Mouse (Mus musculus): ENCODE data around the gene Mapkapk5. TPM values are rescaled to one million over a fixed set of nuclear protein-coding genes. Genes with fewer than 3 reads are reported as not detected.

The Mapkapk5 gene
- polyA plus RNA-seq (2012; rRNA removed), result 129 and 142 TPM in 2 replicates

GRCm38 (mm10) chr5:121545793-121546529 lies at the start of gene Mapkapk5:
Gene Mapkapk5 (minus strand): TSS chr5:121545905.

GRCm38 (mm10) chr5:121593451-121594401 lies 48.0 kb upstream of the Mapkapk5 start, which contains the start of gene Aldh2:
Gene Aldh2 (minus strand): TSS chr5:121593824.

GRCm38 (mm10) chr5:121544910-121545792 lies 554 bp downstream of the Mapkapk5 start, which contains the start of the genes Adam1a and Gm42878:
Gene Adam1a (minus strand): TSS chr5:121545482.
Gene Gm42878 (minus strand): TSS chr5:121545482.

GRCm38 (mm10) chr5:121503231-121503630 lies 42.5 kb downstream of the Mapkapk5 start, which contains the start of gene Adam1b:
Gene Adam1b (minus strand): TSS chr5:121503435.

Other genes with a start within 250 kb of the Mapkapk5 start
- gene Trafd1, start 160.3 kb downstream of the Mapkapk5 start, polyA plus RNA-seq (2012; rRNA removed), result 167 and 181 TPM in 2 replicates
- gene Naa25, start 148.0 kb downstream of the Mapkapk5 start, polyA plus RNA-seq (2012; rRNA removed), result 25.9 and 28.1 TPM in 2 replicates
- gene Tmem116, start 94.0 kb downstream of the Mapkapk5 start, polyA plus RNA-seq (2012; rRNA removed), result 1.0 and 1.5 TPM in 2 replicates
- 135 and 148 TPM in 2 replicates for gene Erp29, start 93.4 kb downstream of the Mapkapk5 start, polyA plus RNA-seq (2012; rRNA removed)
- gene Adam1b, start 42.5 kb downstream of the Mapkapk5 start, polyA plus RNA-seq (2012; rRNA removed), result not detected in 2 replicates
- gene Adam1a, start 423 bp downstream of the Mapkapk5 start, polyA plus RNA-seq (2012; rRNA removed), result 33.9 and 34.1 TPM in 2 replicates
- 0.28 and 0.39 TPM in 2 replicates for gene Gm42878, start 423 bp downstream of the Mapkapk5 start, polyA plus RNA-seq (2012; rRNA removed)
- gene Aldh2, start 47.9 kb upstream of the Mapkapk5 start, polyA plus RNA-seq (2012; rRNA removed), result 127 and 168 TPM in 2 replicates
- gene Acad12, start 73.0 kb upstream of the Mapkapk5 start, polyA plus RNA-seq (2012; rRNA removed), result 1.7 and 2.5 TPM in 2 replicates
- gene Acad10, start 114.6 kb upstream of the Mapkapk5 start, polyA plus RNA-seq (2012; rRNA removed), result 1.8 and 2.1 TPM in 2 replicates
- 34.7 and 37.6 TPM in 2 replicates for gene Brap, start 114.7 kb upstream of the Mapkapk5 start, polyA plus RNA-seq (2012; rRNA removed)
- gene Atxn2, start 165.4 kb upstream of the Mapkapk5 start, polyA plus RNA-seq (2012; rRNA removed), result 150 and 171 TPM in 2 replicates